Mouse (Mus musculus): ENCODE measurements around the gene Fitm2. TPM values are rescaled to one million over a fixed set of nuclear protein-coding genes. Genes with fewer than 3 reads are reported as not detected.

Gene Fitm2
- polyA plus RNA-seq, 1 experiment: 3.6 TPM

DNA sequence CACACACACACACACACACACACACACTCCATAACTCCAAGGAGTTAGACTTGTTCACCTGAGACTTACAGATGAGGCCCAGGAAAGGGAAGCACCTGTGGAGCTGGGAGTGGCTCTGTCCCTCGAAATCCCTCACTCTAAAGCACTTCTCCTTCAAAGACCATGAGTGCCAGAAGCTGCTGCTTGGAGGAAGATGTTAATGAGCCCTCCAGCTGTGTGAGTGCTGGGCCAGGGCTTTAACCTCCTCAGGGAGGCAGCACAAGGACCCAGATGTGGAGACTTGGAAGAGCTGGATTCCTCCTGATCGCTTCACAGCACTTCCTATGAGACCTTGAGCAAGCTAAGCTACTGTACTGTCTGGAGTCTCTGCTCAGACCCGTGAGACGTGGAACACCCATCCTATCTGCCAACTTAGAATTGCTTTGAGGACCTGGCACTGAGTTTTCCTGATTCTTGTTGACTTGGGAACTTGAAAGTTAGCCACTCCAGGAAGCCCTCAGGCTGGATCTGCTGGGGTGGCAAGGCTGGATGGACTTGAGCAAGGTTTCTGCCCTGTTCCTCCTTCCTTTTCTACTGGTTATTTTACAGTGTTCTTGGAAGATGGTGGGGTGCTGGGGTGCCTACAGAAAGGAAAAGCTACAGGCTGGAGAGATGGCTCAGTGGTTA, 44.0 kb downstream of the Fitm2 start:
- H3K27me3 ChIP-seq (ENCODE audit: control insufficient read depth, insufficient read depth, low read length): no peaks in the 10 kb centered on the region
- TF ChIP-seq CTCF (IDR thresholded peaks at IDR 0.05; ENCODE audit: control insufficient read depth, insufficient read depth, insufficient replicate concordance, low read depth, low read length): no peak
- TF ChIP-seq POLR2A (IDR thresholded peaks at IDR 0.05; ENCODE audit: control insufficient read depth, low read depth, low read length): no peak

DNA sequence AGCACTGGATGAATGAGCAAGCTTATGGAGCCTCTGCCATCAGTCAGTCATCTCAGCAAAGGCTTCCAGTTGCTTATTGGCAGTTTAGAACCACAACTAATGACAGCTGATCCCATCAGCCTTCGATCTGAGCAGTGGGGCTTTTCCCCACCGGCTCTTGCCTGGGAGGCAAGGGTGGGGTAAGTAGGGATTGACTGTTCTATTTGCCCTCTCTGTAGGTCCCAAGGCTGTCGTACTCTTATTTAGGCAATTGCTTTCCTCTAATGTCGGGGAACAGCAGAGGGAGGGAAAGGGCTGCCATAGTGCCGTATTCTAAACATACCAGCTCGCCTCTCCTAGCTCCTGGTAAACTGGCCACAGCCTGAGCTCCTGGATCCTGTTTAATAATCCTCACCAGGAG, 47.8 kb downstream of the Fitm2 start, which contains the start of gene Oser1:
Gene Oser1 (minus strand): TSS at position 101 of the 400 bp plus-strand sequence.
- H3K36me3 ChIP-seq (ENCODE audit: control insufficient read depth, insufficient read depth, low read length): no peaks in the 10 kb centered on the region
- TF ChIP-seq POLR2A (IDR thresholded peaks at IDR 0.05; ENCODE audit: control insufficient read depth, low read depth, low read length) (no peak), CTCF (IDR thresholded peaks at IDR 0.05; ENCODE audit: control insufficient read depth, insufficient read depth, insufficient replicate concordance, low read depth, low read length) (no peak)
- no peak within 1 kb of the TSS for H3K27ac ChIP-seq (ENCODE audit: control insufficient read depth, insufficient read depth, low read depth, low read length)
- peaks cover 4% of the 10 kb centered on the region for H3K4me1 ChIP-seq (ENCODE audit: control insufficient read depth, insufficient read depth, low read length)
- no peaks in the 10 kb centered on the region for H3K27me3 ChIP-seq (ENCODE audit: control insufficient read depth, insufficient read depth, low read length)
- H3K4me3 ChIP-seq (ENCODE audit: control insufficient read depth, low read depth, low read length): no peak within 1 kb of the TSS

More for the DNA sequence above, 44.0 kb downstream of the Fitm2 start:
- no peaks in the 10 kb centered on the region for H3K36me3 ChIP-seq (ENCODE audit: control insufficient read depth, insufficient read depth, low read length)
- H3K27ac ChIP-seq (ENCODE audit: control insufficient read depth, insufficient read depth, low read depth, low read length): no peak overlapping the region
- H3K4me3 ChIP-seq (ENCODE audit: control insufficient read depth, low read depth, low read length): no peak overlapping the region
- H3K4me1 ChIP-seq (ENCODE audit: control insufficient read depth, insufficient read depth, low read length): peaks cover 5% of the 10 kb centered on the region

- no peaks in the 10 kb centered on the region for H3K36me3 ChIP-seq (ENCODE audit: control insufficient read depth, insufficient read depth, low read length)
- peaks cover 4% of the 10 kb centered on the region for H3K4me1 ChIP-seq (ENCODE audit: control insufficient read depth, insufficient read depth, low read length)
- no peak for TF ChIP-seq POLR2A (IDR thresholded peaks at IDR 0.05; ENCODE audit: control insufficient read depth, low read depth, low read length)
- no peak for TF ChIP-seq CTCF (IDR thresholded peaks at IDR 0.05; ENCODE audit: control insufficient read depth, insufficient read depth, insufficient replicate concordance, low read depth, low read length)
- H3K27ac ChIP-seq (ENCODE audit: control insufficient read depth, insufficient read depth, low read depth, low read length): no peak overlapping the region
- no peak overlapping the region for H3K4me3 ChIP-seq (ENCODE audit: control insufficient read depth, low read depth, low read length)
- H3K27me3 ChIP-seq (ENCODE audit: control insufficient read depth, insufficient read depth, low read length): no peaks in the 10 kb centered on the region
Measured at GRCm38 (mm10) chr2:163422895-163423660, 49.4 kb downstream of the Fitm2 start.

- Histone ChIP-seq H3K27me3 (ENCODE audit: control insufficient read depth, insufficient read depth, low read length) (no peaks in the 10 kb centered on the region), H3K27ac (ENCODE audit: control insufficient read depth, insufficient read depth, low read depth, low read length) (no peak overlapping the region), H3K4me3 (ENCODE audit: control insufficient read depth, low read depth, low read length) (peak overlapping the region; percentile 93), H3K4me1 (ENCODE audit: control insufficient read depth, insufficient read depth, low read length) (peaks cover 6% of the 10 kb centered on the region), H3K36me3 (ENCODE audit: control insufficient read depth, insufficient read depth, low read length) (no peaks in the 10 kb centered on the region)
- TF ChIP-seq POLR2A (IDR thresholded peaks at IDR 0.05; ENCODE audit: control insufficient read depth, low read depth, low read length) (no peak), CTCF (IDR thresholded peaks at IDR 0.05; ENCODE audit: control insufficient read depth, insufficient read depth, insufficient replicate concordance, low read depth, low read length) (no peak)
Measured at GRCm38 (mm10) chr2:163420366-163420886, 52.0 kb downstream of the Fitm2 start.

GRCm38 (mm10) chr2:163419346-163420045, 52.9 kb downstream of the Fitm2 start:
- Histone ChIP-seq H3K4me3 (ENCODE audit: control insufficient read depth, low read depth, low read length) (peak overlapping the region; percentile 93), H3K36me3 (ENCODE audit: control insufficient read depth, insufficient read depth, low read length) (no peaks in the 10 kb centered on the region), H3K27ac (ENCODE audit: control insufficient read depth, insufficient read depth, low read depth, low read length) (peak overlapping the region; percentile 65), H3K27me3 (ENCODE audit: control insufficient read depth, insufficient read depth, low read length) (no peaks in the 10 kb centered on the region), H3K4me1 (ENCODE audit: control insufficient read depth, insufficient read depth, low read length) (peaks cover 6% of the 10 kb centered on the region)
- no peak for TF ChIP-seq CTCF (IDR thresholded peaks at IDR 0.05; ENCODE audit: control insufficient read depth, insufficient read depth, insufficient replicate concordance, low read depth, low read length)
- TF ChIP-seq POLR2A (IDR thresholded peaks at IDR 0.05; ENCODE audit: control insufficient read depth, low read depth, low read length): peak; percentile 68

DNA sequence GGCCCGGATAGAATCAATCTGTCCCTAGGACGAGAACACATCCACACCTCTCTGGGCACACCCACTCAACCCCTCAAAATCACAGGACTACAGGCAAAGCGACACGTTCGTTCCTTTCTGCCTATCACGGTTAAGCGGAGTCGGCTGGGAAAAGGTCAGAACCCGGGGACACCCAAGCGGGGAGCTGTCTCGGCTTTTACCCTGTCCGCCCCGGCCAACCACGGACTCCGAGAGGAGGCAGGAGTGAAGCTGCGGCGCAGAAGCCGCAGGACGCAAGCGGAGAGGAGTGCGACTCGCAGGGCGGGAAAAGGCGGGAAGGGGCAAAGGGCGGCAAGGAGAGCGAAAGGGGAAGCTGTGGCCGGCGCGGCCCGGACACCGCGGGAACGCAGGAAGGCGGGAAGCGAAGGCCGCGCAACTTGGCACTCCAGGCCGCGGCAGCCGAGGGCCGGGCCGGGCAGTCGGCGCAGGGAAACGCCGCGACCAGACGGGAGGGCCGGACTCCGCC, 53.5 kb downstream of the Fitm2 start:
- H3K4me3 ChIP-seq (ENCODE audit: control insufficient read depth, low read depth, low read length): peak overlapping the region; percentile 93
- H3K36me3 ChIP-seq (ENCODE audit: control insufficient read depth, insufficient read depth, low read length): no peaks in the 10 kb centered on the region
- peak overlapping the region; percentile 50 for H3K27ac ChIP-seq (ENCODE audit: control insufficient read depth, insufficient read depth, low read depth, low read length)
- H3K4me1 ChIP-seq (ENCODE audit: control insufficient read depth, insufficient read depth, low read length): peaks cover 6% of the 10 kb centered on the region
- TF ChIP-seq POLR2A (IDR thresholded peaks at IDR 0.05; ENCODE audit: control insufficient read depth, low read depth, low read length) (no peak; the same call in 1 of the 2 replicates), CTCF (IDR thresholded peaks at IDR 0.05; ENCODE audit: control insufficient read depth, insufficient read depth, insufficient replicate concordance, low read depth, low read length) (no peak)
- no peaks in the 10 kb centered on the region for H3K27me3 ChIP-seq (ENCODE audit: control insufficient read depth, insufficient read depth, low read length)
